Mouse (Mus musculus): ENCODE measurements around the gene Npepps. TPM values are rescaled to one million over a fixed set of nuclear protein-coding genes. Genes with fewer than 3 reads are reported as not detected.

The Npepps gene
- polyA plus RNA-seq, 1 experiment, result not detected

DNA sequence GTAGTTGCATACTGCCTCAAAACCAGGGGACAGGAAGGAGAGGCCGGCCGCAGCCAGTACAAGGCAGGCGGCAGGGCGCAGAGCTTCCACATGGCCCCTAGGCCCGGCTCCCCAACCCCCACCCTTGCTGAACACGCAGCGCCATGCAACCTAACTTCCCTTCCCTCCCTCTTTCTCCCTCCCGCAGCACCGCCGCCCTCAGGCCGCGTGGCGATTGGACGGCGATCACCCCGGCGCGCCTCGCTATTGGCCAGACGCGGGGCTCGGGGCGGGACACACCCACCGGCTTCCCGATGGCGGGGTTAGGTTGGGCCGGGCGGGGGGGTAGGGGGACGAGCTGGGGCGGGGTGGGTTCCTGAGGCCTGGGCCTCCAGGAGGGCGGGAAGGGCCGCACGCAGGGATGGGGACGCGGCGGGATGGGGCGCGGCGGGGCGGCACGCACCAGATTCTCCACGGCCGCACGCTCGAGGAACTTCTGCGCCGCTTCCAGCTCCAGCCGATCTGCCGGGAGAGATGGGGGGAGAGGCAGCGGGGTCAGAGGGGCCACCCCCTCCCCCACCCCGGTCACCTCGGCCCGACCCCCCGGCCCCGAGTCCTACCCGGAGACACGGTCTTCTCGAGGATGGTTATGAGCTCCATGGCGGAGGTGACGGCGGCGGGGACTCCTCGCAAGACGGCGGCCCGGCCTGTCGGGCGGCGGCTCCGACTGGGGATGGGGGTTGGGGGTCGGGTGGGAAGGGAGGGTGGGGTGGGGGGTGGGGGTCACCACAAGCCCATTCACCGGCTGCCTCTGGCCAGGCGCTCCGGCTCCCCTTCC, 93.3 kb downstream of the Npepps start:
- Histone ChIP-seq H3K4me1 (ENCODE audit: control insufficient read depth, insufficient read depth, low read length) (no peaks in the 10 kb centered on the region), H3K4me3 (ENCODE audit: insufficient read depth, low read depth, low read length) (peak overlapping the region; percentile 81), H3K27ac (ENCODE audit: insufficient read depth, low read depth, low read length) (0 out of 2 replicates have a peak overlapping the region, but pooled peaks have one; percentile 62)
- TF ChIP-seq POLR2A (IDR thresholded peaks at IDR 0.05; ENCODE audit: insufficient read depth, low read depth, low read length) (no peak; the same call in 1 of the 2 replicates), CTCF (IDR thresholded peaks at IDR 0.05; ENCODE audit: insufficient read depth, low read depth, low read length) (no peak)
- 2% methylated on average over 54 of the region's 74 CpGs for WGBS

- no peak overlapping the region for H3K4me3 ChIP-seq (ENCODE audit: insufficient read depth, low read depth, low read length)
- H3K4me1 ChIP-seq (ENCODE audit: control insufficient read depth, insufficient read depth, low read length), result no peaks in the 10 kb centered on the region
- TF ChIP-seq CTCF (IDR thresholded peaks at IDR 0.05; ENCODE audit: insufficient read depth, low read depth, low read length), result no peak
- no peak for TF ChIP-seq POLR2A (IDR thresholded peaks at IDR 0.05; ENCODE audit: insufficient read depth, low read depth, low read length)
- H3K27ac ChIP-seq (ENCODE audit: insufficient read depth, low read depth, low read length), result no peak overlapping the region
- 65% methylated on average over 5 of the region's 5 CpGs for WGBS
Measured at GRCm38 (mm10) chr11:97185704-97186614, 94.5 kb downstream of the Npepps start.

- Histone ChIP-seq H3K27ac (ENCODE audit: insufficient read depth, low read depth, low read length) (no peak overlapping the region), H3K4me1 (ENCODE audit: control insufficient read depth, insufficient read depth, low read length) (no peaks in the 10 kb centered on the region), H3K4me3 (ENCODE audit: insufficient read depth, low read depth, low read length) (no peak overlapping the region)
- TF ChIP-seq CTCF (IDR thresholded peaks at IDR 0.05; ENCODE audit: insufficient read depth, low read depth, low read length) (no peak), POLR2A (IDR thresholded peaks at IDR 0.05; ENCODE audit: insufficient read depth, low read depth, low read length) (no peak)
- WGBS, result 66% methylated on average over 5 of the region's 5 CpGs
Measured at GRCm38 (mm10) chr11:97184875-97185274, 95.6 kb downstream of the Npepps start.

- Histone ChIP-seq H3K4me3 (ENCODE audit: insufficient read depth, low read depth, low read length) (no peak overlapping the region), H3K27ac (ENCODE audit: insufficient read depth, low read depth, low read length) (no peak overlapping the region), H3K4me1 (ENCODE audit: control insufficient read depth, insufficient read depth, low read length) (no peaks in the 10 kb centered on the region)
- WGBS, result 79% methylated on average over 3 of the region's 3 CpGs
- TF ChIP-seq CTCF (IDR thresholded peaks at IDR 0.05; ENCODE audit: insufficient read depth, low read depth, low read length) (no peak), POLR2A (IDR thresholded peaks at IDR 0.05; ENCODE audit: insufficient read depth, low read depth, low read length) (no peak)
Measured at GRCm38 (mm10) chr11:97182446-97182845, 98.0 kb downstream of the Npepps start.

DNA sequence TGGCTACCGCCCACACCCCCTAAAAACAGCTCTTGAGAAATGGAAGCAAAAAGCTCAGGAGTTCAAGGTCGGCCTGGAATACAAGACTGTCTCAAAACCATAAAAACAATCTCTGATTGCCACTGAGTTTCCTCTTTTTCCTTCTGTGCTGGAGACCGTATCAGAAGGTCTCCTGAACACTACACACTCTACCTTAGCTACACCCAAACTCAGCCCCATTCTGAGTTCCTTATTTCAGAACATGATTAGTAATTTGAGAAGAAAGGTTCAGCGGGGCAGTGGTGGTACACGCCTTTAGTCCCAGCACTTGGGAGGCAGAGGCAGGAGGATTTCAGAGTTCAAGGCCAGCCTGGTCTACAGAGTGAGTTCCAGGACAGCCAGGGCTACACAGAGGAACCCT, 99.4 kb downstream of the Npepps start:
- Histone ChIP-seq H3K4me3 (ENCODE audit: insufficient read depth, low read depth, low read length) (no peak overlapping the region), H3K27ac (ENCODE audit: insufficient read depth, low read depth, low read length) (no peak overlapping the region), H3K4me1 (ENCODE audit: control insufficient read depth, insufficient read depth, low read length) (no peaks in the 10 kb centered on the region)
- 79% methylated on average over 5 of the region's 5 CpGs for WGBS
- no peak for TF ChIP-seq CTCF (IDR thresholded peaks at IDR 0.05; ENCODE audit: insufficient read depth, low read depth, low read length)

- no peak for TF ChIP-seq CTCF (IDR thresholded peaks at IDR 0.05; ENCODE audit: insufficient read depth, low read depth, low read length)
- TF ChIP-seq POLR2A (IDR thresholded peaks at IDR 0.05; ENCODE audit: insufficient read depth, low read depth, low read length), result no peak
- 95% methylated on average over 2 of the region's 2 CpGs for WGBS
- Histone ChIP-seq H3K4me1 (ENCODE audit: control insufficient read depth, insufficient read depth, low read length) (no peaks in the 10 kb centered on the region), H3K27ac (ENCODE audit: insufficient read depth, low read depth, low read length) (no peak overlapping the region), H3K4me3 (ENCODE audit: insufficient read depth, low read depth, low read length) (no peak overlapping the region)
Measured at GRCm38 (mm10) chr11:97178198-97178597, 102.2 kb downstream of the Npepps start.

GRCm38 (mm10) chr11:97176851-97177250, 103.6 kb downstream of the Npepps start:
- Histone ChIP-seq H3K4me1 (ENCODE audit: control insufficient read depth, insufficient read depth, low read length) (no peaks in the 10 kb centered on the region), H3K27ac (ENCODE audit: insufficient read depth, low read depth, low read length) (no peak overlapping the region), H3K4me3 (ENCODE audit: insufficient read depth, low read depth, low read length) (no peak overlapping the region)
- no peak for TF ChIP-seq CTCF (IDR thresholded peaks at IDR 0.05; ENCODE audit: insufficient read depth, low read depth, low read length)
- no peak for TF ChIP-seq POLR2A (IDR thresholded peaks at IDR 0.05; ENCODE audit: insufficient read depth, low read depth, low read length)
- WGBS, result 40% methylated on average over 3 of the region's 3 CpGs

DNA sequence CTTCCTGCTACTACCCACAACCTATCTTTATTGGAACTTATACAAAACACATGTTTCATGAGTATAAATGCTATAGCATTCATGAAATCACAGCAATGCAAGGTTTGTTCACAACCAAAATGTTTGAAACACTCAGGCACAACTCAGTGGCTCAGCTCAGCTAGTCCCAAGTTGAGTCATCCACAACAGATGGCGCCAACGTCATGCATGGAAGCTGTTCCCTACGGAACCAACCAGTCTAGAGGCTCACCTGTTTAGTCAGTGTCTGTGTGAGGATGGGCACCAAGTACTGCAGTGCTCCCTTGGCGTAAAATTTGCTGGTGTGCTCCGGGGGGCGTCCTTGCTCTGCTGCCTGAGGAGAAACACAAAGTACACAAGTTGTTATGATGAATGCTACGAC, 104.9 kb downstream of the Npepps start:
- H3K27ac ChIP-seq (ENCODE audit: insufficient read depth, low read depth, low read length), result no peak overlapping the region
- WGBS, result 86% methylated on average over 7 of the region's 7 CpGs

GRCm38 (mm10) chr11:97160341-97160740, 120.1 kb downstream of the Npepps start:
- TF ChIP-seq POLR2A (IDR thresholded peaks at IDR 0.05; ENCODE audit: insufficient read depth, low read depth, low read length) (no peak), CTCF (IDR thresholded peaks at IDR 0.05; ENCODE audit: insufficient read depth, low read depth, low read length) (no peak)
- 57% methylated on average over 6 of the region's 6 CpGs for WGBS
- no peak overlapping the region for H3K27ac ChIP-seq (ENCODE audit: insufficient read depth, low read depth, low read length)

More for the DNA sequence above, 104.9 kb downstream of the Npepps start:
- no peak for TF ChIP-seq CTCF (IDR thresholded peaks at IDR 0.05; ENCODE audit: insufficient read depth, low read depth, low read length)
- no peak for TF ChIP-seq POLR2A (IDR thresholded peaks at IDR 0.05; ENCODE audit: insufficient read depth, low read depth, low read length)
- H3K4me3 ChIP-seq (ENCODE audit: insufficient read depth, low read depth, low read length), result no peak overlapping the region
- no peaks in the 10 kb centered on the region for H3K4me1 ChIP-seq (ENCODE audit: control insufficient read depth, insufficient read depth, low read length)

More at GRCm38 (mm10) chr11:97160341-97160740, 120.1 kb downstream of the Npepps start:
- H3K4me1 ChIP-seq (ENCODE audit: control insufficient read depth, insufficient read depth, low read length), result no peaks in the 10 kb centered on the region
- no peak overlapping the region for H3K4me3 ChIP-seq (ENCODE audit: insufficient read depth, low read depth, low read length)
